Mouse (Mus musculus): ENCODE data around the gene Crlf1. TPM values are rescaled to one million over a fixed set of nuclear protein-coding genes. Genes with fewer than 3 reads are reported as not detected.

Crlf1 gene
- polyA plus RNA-seq, 1 experiment from 2014 or later = 3.4 TPM

Other genes with a start within 250 kb of the Crlf1 start
- gene Homer3, start 210.3 kb upstream of the Crlf1 start, polyA plus RNA-seq (2015; fragmentation: Nextera tagmentation; extraction: Ambion mirVana) = 27.3 and 32.5 TPM in 2 replicates
- 48.8 and 50.4 TPM in 2 replicates for gene Ddx49, start 190.7 kb upstream of the Crlf1 start, polyA plus RNA-seq (2015; fragmentation: Nextera tagmentation; extraction: Ambion mirVana)
- gene Cope, start 190.6 kb upstream of the Crlf1 start, polyA plus RNA-seq (2015; fragmentation: Nextera tagmentation; extraction: Ambion mirVana) = 354 and 410 TPM in 2 replicates
- gene Cers1, start 177.4 kb upstream of the Crlf1 start, polyA plus RNA-seq (2015; fragmentation: Nextera tagmentation; extraction: Ambion mirVana) = 3.8 and 4.1 TPM in 2 replicates
- gene Gdf1, start 163.3 kb upstream of the Crlf1 start, polyA plus RNA-seq (2015; fragmentation: Nextera tagmentation; extraction: Ambion mirVana) = 1.4 and 2.1 TPM in 2 replicates
- 7.4 and 8.2 TPM in 2 replicates for gene Upf1, start 139.9 kb upstream of the Crlf1 start, polyA plus RNA-seq (2015; fragmentation: Nextera tagmentation; extraction: Ambion mirVana)
- 0.15 and 0.25 TPM in 2 replicates for gene Comp, start 119.6 kb upstream of the Crlf1 start, polyA plus RNA-seq (2015; fragmentation: Nextera tagmentation; extraction: Ambion mirVana)
- 13.9 and 16.2 TPM in 2 replicates for gene Crtc1, start 53.6 kb upstream of the Crlf1 start, polyA plus RNA-seq (2015; fragmentation: Nextera tagmentation; extraction: Ambion mirVana)
- 24.2 and 24.9 TPM in 2 replicates for gene Klhl26, start 16.2 kb upstream of the Crlf1 start, polyA plus RNA-seq (2015; fragmentation: Nextera tagmentation; extraction: Ambion mirVana)
- 2.8 and 4.3 TPM in 2 replicates for gene Tmem59l, start 5.8 kb upstream of the Crlf1 start, polyA plus RNA-seq (2015; fragmentation: Nextera tagmentation; extraction: Ambion mirVana)
- 118 and 125 TPM in 2 replicates for gene Rex1bd, start 13.6 kb downstream of the Crlf1 start, polyA plus RNA-seq (2015; fragmentation: Nextera tagmentation; extraction: Ambion mirVana)
- 719 and 930 TPM in 2 replicates for gene Uba52, start 17.6 kb downstream of the Crlf1 start, polyA plus RNA-seq (2015; fragmentation: Nextera tagmentation; extraction: Ambion mirVana)
- gene Fkbp8, start 34.6 kb downstream of the Crlf1 start, polyA plus RNA-seq (2015; fragmentation: Nextera tagmentation; extraction: Ambion mirVana) = 291 and 298 TPM in 2 replicates
- gene Kxd1, start 34.8 kb downstream of the Crlf1 start, polyA plus RNA-seq (2015; fragmentation: Nextera tagmentation; extraction: Ambion mirVana) = 53.6 and 53.9 TPM in 2 replicates
- gene Ell, start 46.3 kb downstream of the Crlf1 start, polyA plus RNA-seq (2015; fragmentation: Nextera tagmentation; extraction: Ambion mirVana) = 18.6 and 20.5 TPM in 2 replicates
- 104 and 111 TPM in 2 replicates for gene Isyna1, start 101.2 kb downstream of the Crlf1 start, polyA plus RNA-seq (2015; fragmentation: Nextera tagmentation; extraction: Ambion mirVana)
- 65.2 and 68.3 TPM in 2 replicates for gene Ssbp4, start 115.7 kb downstream of the Crlf1 start, polyA plus RNA-seq (2015; fragmentation: Nextera tagmentation; extraction: Ambion mirVana)
- gene Lrrc25, start 123.0 kb downstream of the Crlf1 start, polyA plus RNA-seq (2015; fragmentation: Nextera tagmentation; extraction: Ambion mirVana) = 2.9 and 3.0 TPM in 2 replicates
- 0.57 and 0.60 TPM in 2 replicates for gene Gdf15, start 139.3 kb downstream of the Crlf1 start, polyA plus RNA-seq (2015; fragmentation: Nextera tagmentation; extraction: Ambion mirVana)
- gene Pgpep1, start 167.2 kb downstream of the Crlf1 start, polyA plus RNA-seq (2015; fragmentation: Nextera tagmentation; extraction: Ambion mirVana) = 47.4 and 57.5 TPM in 2 replicates
- 154 and 173 TPM in 2 replicates for gene Lsm4, start 180.1 kb downstream of the Crlf1 start, polyA plus RNA-seq (2015; fragmentation: Nextera tagmentation; extraction: Ambion mirVana)
- 22.5 and 30.0 TPM in 2 replicates for gene Jund, start 205.8 kb downstream of the Crlf1 start, polyA plus RNA-seq (2015; fragmentation: Nextera tagmentation; extraction: Ambion mirVana)
- not detected in 2 replicates for gene Iqcn, start 210.3 kb downstream of the Crlf1 start, polyA plus RNA-seq (2015; fragmentation: Nextera tagmentation; extraction: Ambion mirVana)
- gene Gm3336, start 225.4 kb downstream of the Crlf1 start, polyA plus RNA-seq (2015; fragmentation: Nextera tagmentation; extraction: Ambion mirVana) = 2.0 and 4.2 TPM in 2 replicates
- gene Pde4c, start 230.6 kb downstream of the Crlf1 start, polyA plus RNA-seq (2015; fragmentation: Nextera tagmentation; extraction: Ambion mirVana) = 0.23 and 0.84 TPM in 2 replicates